Mouse (Mus musculus) neural tube, embryonic 14.5 days (tissue): ENCODE measurements around the gene Setd1b. TPM values are rescaled to one million over a fixed set of nuclear protein-coding genes. Genes with fewer than 3 reads are reported as not detected.
A peak's percentile ranks its signal among the peaks of the same experiment; 100 is the strongest.

ENCODE experiments used
- ATAC-seq: fragments of 200-750 bp; cut with Nextera tagmentation; 2 replicates; pipeline ENCODE4 v1.8.0; 2017; ENCODE audit warnings: low read depth, mild to moderate bottlenecking, moderate TSS enrichment, moderate library complexity
- H3K27ac ChIP-seq: fragments of 300-500 bp; sonication (generic); 2 replicates; pipeline ENCODE4 v1.5.1; 2014; ENCODE audit warnings: low read depth, mild to moderate bottlenecking, control low read depth, low read length, moderate library complexity, mixed read lengths
- H3K27me3 ChIP-seq: fragments of 300-500 bp; sonication (generic); 2 replicates; pipeline ENCODE4 v1.6.1; 2014; ENCODE audit warnings: low read length; ENCODE audit not compliant: control insufficient read depth, insufficient read depth
- H3K36me3 ChIP-seq: fragments of 300-500 bp; sonication (generic); 2 replicates; pipeline ENCODE4 v1.6.1; 2014; ENCODE audit warnings: low read length, mixed read lengths; ENCODE audit not compliant: control insufficient read depth, insufficient read depth
- H3K4me1 ChIP-seq: fragments of 300-500 bp; sonication (generic); 2 replicates; pipeline ENCODE4 v1.6.1; 2014; ENCODE audit warnings: low read length; ENCODE audit not compliant: control insufficient read depth, insufficient read depth
- H3K4me2 ChIP-seq: fragments of 300-500 bp; sonication (generic); 2 replicates; pipeline ENCODE4 v1.6.1; 2014; ENCODE audit warnings: mild to moderate bottlenecking, low read depth, low read length, control low read depth
- H3K4me3 ChIP-seq: fragments of 300-500 bp; sonication (generic); 2 replicates; pipeline ENCODE4 v1.5.1; 2014; ENCODE audit warnings: low read depth, low read length, control low read depth, mixed read lengths
- H3K9ac ChIP-seq: fragments of 300-500 bp; sonication (generic); replicated peaks from 2 replicates; pipeline ENCODE4 v1.6.1; 2014; ENCODE audit warnings: low read depth, mild to moderate bottlenecking, control low read depth, low read length, mixed read lengths
- H3K9me3 ChIP-seq: fragments of 300-500 bp; sonication (generic); 2 replicates; pipeline ENCODE4 v1.6.1; 2016; ENCODE audit warnings: low read length; ENCODE audit not compliant: control insufficient read depth
- WGBS: fragments of 180-500 bp; shearing (Covaris S2); extraction: QIAGEN DNeasy Blood & Tissue Kit; methylation state at CpG from one replicate; pipeline ENCODE4 v1.1.7; 2014; 5-methylcytosine and 5-hydroxymethylcytosine counted together
- polyA plus RNA-seq: library from polyadenylated mRNA; unstranded; fragments of >200 nt; fragmentation: Nextera tagmentation; extraction: Ambion mirVana; gene quantifications from 2 replicates; pipeline ENCODE4 v1.2.1, GENCODE M21; 2014

Setd1b gene
- polyA plus RNA-seq, 1 experiment from 2014 or later = 15.9 TPM

DNA sequence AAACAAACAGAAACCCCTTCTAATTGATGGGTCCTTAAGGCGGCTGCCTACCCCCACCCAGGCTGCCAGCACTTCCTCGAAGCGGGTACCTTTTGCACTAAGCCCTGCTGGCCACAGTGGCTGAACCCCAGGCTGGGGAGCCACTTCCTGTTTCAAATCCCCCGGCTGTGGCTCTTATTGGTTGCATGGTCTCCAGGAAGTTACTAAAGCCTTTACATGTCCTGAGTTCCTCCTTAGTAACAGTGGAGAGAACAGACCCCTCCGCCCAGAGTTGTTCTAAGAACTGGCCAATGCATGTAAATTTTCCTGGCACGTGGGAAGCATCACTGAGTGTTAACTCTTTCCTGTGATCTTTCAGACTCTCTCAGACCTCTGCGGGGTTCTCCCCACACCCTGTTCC, 9.1 kb downstream of the Setd1b start:
- Histone ChIP-seq H3K27ac (no peak overlapping the region), H3K36me3 (peaks cover 58% of the 10 kb centered on the region), H3K9me3 (no peaks in the 10 kb centered on the region), H3K4me1 (peaks cover 37% of the 10 kb centered on the region), H3K4me2 (peak overlapping the region; percentile 65), H3K27me3 (no peaks in the 10 kb centered on the region), H3K9ac (peak overlapping the region; percentile 8; the same call in 1 of the 2 replicates), H3K4me3 (peak overlapping the region; percentile 36)
- 36% methylated on average over 7 of the region's 7 CpGs for WGBS
- ATAC-seq = no peak

- H3K9me3 ChIP-seq = no peaks in the 10 kb centered on the region
- peaks cover 51% of the 10 kb centered on the region for H3K36me3 ChIP-seq
- WGBS = 92% methylated on average over 19 of the region's 19 CpGs
- no peak for ATAC-seq
- no peak overlapping the region for H3K9ac ChIP-seq
- H3K4me3 ChIP-seq = no peak overlapping the region
- peaks cover 34% of the 10 kb centered on the region for H3K4me1 ChIP-seq
- H3K27ac ChIP-seq = no peak overlapping the region
- no peaks in the 10 kb centered on the region for H3K27me3 ChIP-seq
- no peak overlapping the region for H3K4me2 ChIP-seq
Measured at GRCm38 (mm10) chr5:123151707-123152362, 9.8 kb downstream of the Setd1b start.

- H3K4me2 ChIP-seq = no peak overlapping the region
- no peak overlapping the region for H3K9ac ChIP-seq
- no peaks in the 10 kb centered on the region for H3K9me3 ChIP-seq
- peaks cover 34% of the 10 kb centered on the region for H3K4me1 ChIP-seq
- H3K4me3 ChIP-seq = no peak overlapping the region
- H3K27ac ChIP-seq = no peak overlapping the region
- no peak for ATAC-seq
- H3K36me3 ChIP-seq = peaks cover 51% of the 10 kb centered on the region
- WGBS = 77% methylated on average over 1 of the region's 1 CpGs
- no peaks in the 10 kb centered on the region for H3K27me3 ChIP-seq
Measured at GRCm38 (mm10) chr5:123152901-123153300, 10.9 kb downstream of the Setd1b start.

DNA sequence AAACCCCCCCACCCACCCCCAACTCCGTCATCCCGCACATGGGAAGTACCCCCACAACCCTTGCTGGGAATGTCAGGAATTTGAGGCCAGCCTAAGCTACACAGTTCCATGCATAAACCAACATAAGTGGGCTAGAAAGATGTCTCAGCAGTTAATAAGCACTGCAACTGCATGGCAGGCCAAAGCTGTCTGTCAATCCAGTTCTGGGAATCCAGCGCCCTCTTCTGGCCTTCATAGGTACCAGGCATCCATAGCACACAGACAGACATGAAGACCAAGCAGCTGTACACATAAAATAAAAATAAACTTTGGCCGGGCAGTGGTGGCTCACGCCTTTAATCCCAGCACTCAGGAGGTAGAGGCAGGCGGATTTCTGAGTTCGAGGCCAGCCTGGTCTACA, 13.4 kb downstream of the Setd1b start:
- Histone ChIP-seq H3K4me1 (peaks cover 10% of the 10 kb centered on the region), H3K4me3 (no peak overlapping the region), H3K27ac (no peak overlapping the region), H3K9me3 (no peaks in the 10 kb centered on the region), H3K27me3 (no peaks in the 10 kb centered on the region), H3K36me3 (peaks cover 56% of the 10 kb centered on the region), H3K4me2 (no peak overlapping the region), H3K9ac (no peak overlapping the region)
- ATAC-seq = peak; percentile 59; the same call in 1 of the 2 replicates
- 67% methylated on average over 7 of the region's 7 CpGs for WGBS

GRCm38 (mm10) chr5:123156763-123157162, 14.8 kb downstream of the Setd1b start:
- H3K27ac ChIP-seq = no peak overlapping the region
- no peak overlapping the region for H3K4me3 ChIP-seq
- WGBS = 79% methylated on average over 12 of the region's 12 CpGs
- no peaks in the 10 kb centered on the region for H3K9me3 ChIP-seq
- H3K27me3 ChIP-seq = no peaks in the 10 kb centered on the region
- no peaks in the 10 kb centered on the region for H3K4me1 ChIP-seq
- no peak overlapping the region for H3K4me2 ChIP-seq
- peaks cover 62% of the 10 kb centered on the region for H3K36me3 ChIP-seq
- no peak for ATAC-seq
- H3K9ac ChIP-seq = no peak overlapping the region

GRCm38 (mm10) chr5:123157972-123158371, 16.0 kb downstream of the Setd1b start:
- Histone ChIP-seq H3K36me3 (peaks cover 61% of the 10 kb centered on the region), H3K4me1 (no peaks in the 10 kb centered on the region), H3K4me2 (no peak overlapping the region), H3K9ac (no peak overlapping the region), H3K27ac (no peak overlapping the region), H3K27me3 (no peaks in the 10 kb centered on the region), H3K4me3 (no peak overlapping the region), H3K9me3 (no peaks in the 10 kb centered on the region)
- 86% methylated on average over 4 of the region's 4 CpGs for WGBS
- no peak for ATAC-seq

- H3K27me3 ChIP-seq = no peaks in the 10 kb centered on the region
- ATAC-seq = no peak
- H3K4me3 ChIP-seq = no peak overlapping the region
- no peak overlapping the region for H3K4me2 ChIP-seq
- H3K36me3 ChIP-seq = peaks cover 67% of the 10 kb centered on the region
- no peak overlapping the region for H3K27ac ChIP-seq
- H3K4me1 ChIP-seq = no peaks in the 10 kb centered on the region
- no peak overlapping the region for H3K9ac ChIP-seq
- 94% methylated on average over 4 of the region's 4 CpGs for WGBS
- no peaks in the 10 kb centered on the region for H3K9me3 ChIP-seq
Measured at GRCm38 (mm10) chr5:123159446-123159845, 17.5 kb downstream of the Setd1b start.

GRCm38 (mm10) chr5:123159866-123160265, 17.9 kb downstream of the Setd1b start:
- Histone ChIP-seq H3K36me3 (peaks cover 66% of the 10 kb centered on the region), H3K27ac (no peak overlapping the region), H3K27me3 (no peaks in the 10 kb centered on the region), H3K4me2 (no peak overlapping the region), H3K4me1 (no peaks in the 10 kb centered on the region), H3K9me3 (no peaks in the 10 kb centered on the region), H3K9ac (no peak overlapping the region), H3K4me3 (no peak overlapping the region)
- WGBS = 96% methylated on average over 15 of the region's 15 CpGs
- no peak for ATAC-seq

- Histone ChIP-seq H3K36me3 (peaks cover 66% of the 10 kb centered on the region), H3K27ac (no peak overlapping the region), H3K9me3 (no peaks in the 10 kb centered on the region), H3K27me3 (no peaks in the 10 kb centered on the region), H3K4me1 (no peaks in the 10 kb centered on the region), H3K4me3 (no peak overlapping the region), H3K9ac (no peak overlapping the region), H3K4me2 (no peak overlapping the region)
- WGBS = 88% methylated on average over 8 of the region's 15 CpGs
- ATAC-seq = no peak
Measured at GRCm38 (mm10) chr5:123160341-123160740, 18.3 kb downstream of the Setd1b start.
